Mouse (Mus musculus) thymus, postnatal 4 days (tissue): Measurements from ENCODE around the gene Zfp219.

Source experiments
- DNase-seq: peaks from one replicate; pipeline ENCODE4 v3.0.0; 2021

The Zfp219 gene

DNA sequence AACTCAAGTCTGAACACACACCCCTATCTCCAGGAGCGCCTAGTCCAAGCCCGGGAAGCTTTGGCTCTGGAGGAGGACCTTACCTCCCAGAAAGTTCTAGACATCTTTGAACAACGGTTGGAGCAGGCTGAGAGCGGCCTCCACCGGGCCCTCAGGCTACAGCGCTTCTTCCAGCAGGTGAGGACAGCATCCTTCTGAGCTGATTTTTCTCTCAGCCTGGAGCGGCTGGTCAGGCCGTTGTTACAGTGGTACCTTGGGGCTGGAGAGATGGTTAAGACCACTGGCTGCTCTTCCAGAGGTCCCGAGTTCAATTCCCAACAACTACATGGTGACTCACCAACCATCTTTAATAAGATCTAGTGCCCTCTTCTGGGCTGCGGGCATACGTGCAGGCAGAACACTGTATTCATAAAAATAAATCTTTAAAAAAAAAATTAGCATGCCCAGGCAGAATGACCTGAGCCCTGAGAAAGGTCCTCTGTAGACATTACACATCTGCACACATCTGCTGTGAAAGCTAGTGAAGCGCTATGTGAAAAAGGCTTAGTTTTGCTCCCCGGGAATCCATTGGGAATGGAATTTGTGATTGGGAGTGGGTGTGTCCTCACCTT, 24.2 kb downstream of the Zfp219 start:
- no peak for DNase-seq

DNA sequence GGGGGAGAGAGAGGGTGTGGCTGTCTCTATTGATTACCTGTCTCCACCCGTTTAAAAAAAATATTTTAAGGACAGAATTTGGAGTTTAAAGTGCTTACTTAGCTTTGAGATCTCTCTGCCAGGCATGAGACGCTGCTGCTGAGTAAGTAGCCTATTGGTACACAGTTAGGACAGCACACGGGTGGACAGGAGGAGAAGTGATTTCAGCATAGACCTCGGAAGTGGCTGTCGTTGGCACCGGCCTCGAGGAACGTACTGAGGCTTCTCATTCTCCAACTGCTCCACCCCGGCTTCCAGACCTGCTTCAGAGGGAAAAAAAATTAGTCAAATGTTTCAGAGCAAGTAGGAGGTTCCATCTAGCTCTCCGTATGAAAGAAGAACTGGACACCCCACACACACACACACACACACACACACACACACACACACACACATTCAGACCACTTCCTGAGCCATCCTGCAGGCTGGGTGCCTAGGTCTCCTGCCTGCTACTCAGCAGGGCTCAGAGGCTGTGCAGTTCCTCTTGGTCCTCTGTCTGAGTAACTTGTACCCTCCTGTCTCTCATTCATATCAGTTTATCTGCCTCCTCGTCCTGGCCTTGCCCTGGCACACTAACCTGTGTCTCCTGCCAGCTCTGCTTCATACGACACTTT, 25.2 kb downstream of the Zfp219 start:
- no peak for DNase-seq

DNA sequence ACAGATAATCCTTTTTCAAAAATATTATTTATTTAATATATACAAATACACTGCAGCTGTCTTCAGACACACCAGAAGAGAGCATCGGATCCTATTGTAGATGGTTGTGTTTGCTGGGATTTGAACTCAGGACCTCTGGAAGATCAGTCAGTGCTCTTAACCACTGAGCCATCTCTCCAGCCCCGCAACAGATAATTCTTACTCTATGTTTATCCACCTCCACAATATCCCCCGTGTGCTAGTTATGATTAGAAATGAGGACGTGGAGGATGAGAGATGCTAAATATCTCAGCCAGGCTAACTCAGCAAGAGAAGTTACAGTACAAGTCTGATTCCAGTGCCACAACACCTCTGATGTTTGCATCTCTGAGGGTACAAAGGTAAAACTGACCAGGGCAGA, 26.1 kb downstream of the Zfp219 start:
- DNase-seq, result no peak

DNA sequence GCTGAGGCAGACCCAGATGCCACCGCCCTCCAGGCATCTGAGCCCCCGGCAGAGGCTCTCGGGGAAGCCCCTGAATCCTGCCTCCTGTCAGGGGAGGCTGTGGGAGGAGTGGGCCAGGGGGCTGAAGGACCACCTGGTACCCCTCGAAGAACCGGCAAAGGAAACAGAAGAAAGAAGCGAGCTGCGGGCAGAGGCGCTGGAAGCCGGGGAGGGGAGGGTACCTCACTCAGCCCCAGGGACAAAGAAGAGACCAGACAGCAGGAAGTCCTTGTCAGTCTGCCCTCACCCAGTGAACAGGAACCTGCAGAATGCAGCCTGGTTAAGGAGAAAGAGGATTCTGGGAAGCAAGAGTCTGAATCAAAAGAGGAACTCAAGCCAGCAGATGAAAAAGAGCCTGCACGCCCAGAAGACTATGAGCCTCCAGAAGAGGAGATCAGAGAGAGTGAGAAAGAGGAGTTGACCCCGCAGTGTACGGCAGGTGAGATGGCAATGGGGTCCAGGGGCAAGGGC, 31.0 kb downstream of the Zfp219 start:
- peak; percentile 46 for DNase-seq

DNA sequence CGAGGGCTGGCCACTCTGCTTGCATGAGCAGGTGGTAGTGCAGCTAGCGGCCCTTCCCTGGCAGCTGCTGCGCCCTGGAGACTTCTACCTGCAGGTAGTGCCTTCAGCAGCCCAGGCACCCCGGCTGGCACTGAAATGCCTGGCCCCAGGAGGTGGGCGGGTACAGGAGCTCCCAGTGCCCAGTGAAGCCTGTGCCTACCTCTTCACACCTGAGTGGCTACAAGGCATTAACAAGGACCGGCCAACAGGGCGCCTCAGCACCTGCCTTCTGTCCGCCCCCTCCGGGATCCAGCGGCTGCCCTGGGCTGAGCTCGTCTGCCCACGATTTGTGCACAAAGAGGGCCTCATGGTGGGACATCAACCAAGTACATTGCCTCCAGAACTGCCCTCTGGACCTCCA, 31.8 kb downstream of the Zfp219 start:
- DNase-seq, result peak; percentile 32

DNA sequence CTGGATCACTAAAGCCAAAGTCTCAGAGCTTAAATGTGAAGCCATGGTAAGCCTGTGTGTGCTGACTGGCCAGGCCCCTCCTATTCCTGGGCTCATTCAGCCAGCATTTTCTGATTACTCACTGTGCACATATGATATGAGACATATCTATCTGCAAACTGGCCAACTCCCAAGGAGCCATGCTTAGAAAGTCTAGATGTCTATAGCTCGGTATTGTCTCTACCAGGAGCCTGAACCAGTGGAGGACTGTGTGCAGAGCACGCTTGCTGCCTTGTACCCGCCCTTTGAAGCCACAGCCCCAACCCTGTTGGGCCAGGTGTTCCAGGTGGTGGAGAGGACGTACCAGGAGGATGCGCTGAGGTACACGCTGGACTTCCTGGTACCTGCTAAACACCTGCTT, 33.4 kb downstream of the Zfp219 start:
- peak; percentile 13 for DNase-seq

DNA sequence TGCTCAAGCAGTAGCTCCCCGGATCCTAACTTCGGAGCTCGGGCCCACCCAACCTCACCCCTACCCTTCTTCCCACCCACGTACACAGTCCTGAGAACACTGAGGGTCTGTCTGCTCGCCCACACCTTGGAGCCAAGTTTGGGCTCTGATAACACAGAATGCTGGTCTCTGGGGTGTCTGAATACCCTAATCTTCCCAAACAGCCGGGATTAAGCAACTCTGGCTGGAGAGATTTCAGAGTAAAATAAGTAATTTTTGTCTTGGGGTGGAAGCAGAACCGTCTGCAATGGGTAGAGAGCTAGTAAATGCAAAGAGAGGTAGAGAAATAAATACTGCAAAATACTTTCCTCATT, 34.4 kb downstream of the Zfp219 start:
- no peak for DNase-seq

DNA sequence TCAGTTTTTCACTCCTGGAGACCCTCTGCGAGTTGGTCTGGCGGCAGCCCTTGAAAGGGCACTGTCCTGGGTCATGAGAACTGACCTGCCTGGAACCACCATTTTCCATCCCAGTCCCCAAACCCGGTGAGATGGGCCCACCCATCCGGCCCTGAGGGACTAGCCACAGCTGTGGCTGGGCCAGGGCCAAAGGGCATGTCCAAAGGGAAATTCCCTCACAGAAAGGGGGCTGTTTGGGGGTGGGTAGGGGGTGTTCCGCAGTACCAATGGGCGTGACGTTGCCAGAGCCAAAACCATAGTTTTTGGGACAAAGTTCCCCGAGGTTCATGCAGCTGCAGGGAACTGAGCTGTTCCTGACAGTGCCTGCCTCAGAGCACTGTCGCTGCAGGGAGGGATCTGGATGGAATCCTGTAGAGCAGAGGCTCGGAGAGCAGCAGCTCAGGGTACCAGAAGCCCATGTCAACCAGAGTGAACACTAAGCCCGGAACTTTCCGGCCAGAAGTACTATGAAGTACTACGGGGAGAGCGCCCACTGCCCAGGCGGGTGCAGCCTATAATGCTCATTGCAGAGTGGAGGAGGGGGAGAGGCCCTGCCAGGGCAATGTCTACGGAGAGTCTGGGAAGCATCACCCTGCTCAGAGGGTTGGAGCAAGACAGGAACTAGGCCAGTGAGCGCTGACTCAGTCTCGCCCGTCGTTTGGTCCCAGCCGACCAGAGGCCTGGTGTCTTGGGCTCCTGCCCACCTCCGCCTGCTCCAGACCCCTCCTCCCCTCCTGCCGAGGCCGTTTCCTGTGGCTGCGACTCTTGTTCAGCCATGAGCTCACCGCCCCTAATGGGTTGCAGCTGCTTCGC, 35.0 kb downstream of the Zfp219 start:
- DNase-seq, result peak; percentile 55

DNA sequence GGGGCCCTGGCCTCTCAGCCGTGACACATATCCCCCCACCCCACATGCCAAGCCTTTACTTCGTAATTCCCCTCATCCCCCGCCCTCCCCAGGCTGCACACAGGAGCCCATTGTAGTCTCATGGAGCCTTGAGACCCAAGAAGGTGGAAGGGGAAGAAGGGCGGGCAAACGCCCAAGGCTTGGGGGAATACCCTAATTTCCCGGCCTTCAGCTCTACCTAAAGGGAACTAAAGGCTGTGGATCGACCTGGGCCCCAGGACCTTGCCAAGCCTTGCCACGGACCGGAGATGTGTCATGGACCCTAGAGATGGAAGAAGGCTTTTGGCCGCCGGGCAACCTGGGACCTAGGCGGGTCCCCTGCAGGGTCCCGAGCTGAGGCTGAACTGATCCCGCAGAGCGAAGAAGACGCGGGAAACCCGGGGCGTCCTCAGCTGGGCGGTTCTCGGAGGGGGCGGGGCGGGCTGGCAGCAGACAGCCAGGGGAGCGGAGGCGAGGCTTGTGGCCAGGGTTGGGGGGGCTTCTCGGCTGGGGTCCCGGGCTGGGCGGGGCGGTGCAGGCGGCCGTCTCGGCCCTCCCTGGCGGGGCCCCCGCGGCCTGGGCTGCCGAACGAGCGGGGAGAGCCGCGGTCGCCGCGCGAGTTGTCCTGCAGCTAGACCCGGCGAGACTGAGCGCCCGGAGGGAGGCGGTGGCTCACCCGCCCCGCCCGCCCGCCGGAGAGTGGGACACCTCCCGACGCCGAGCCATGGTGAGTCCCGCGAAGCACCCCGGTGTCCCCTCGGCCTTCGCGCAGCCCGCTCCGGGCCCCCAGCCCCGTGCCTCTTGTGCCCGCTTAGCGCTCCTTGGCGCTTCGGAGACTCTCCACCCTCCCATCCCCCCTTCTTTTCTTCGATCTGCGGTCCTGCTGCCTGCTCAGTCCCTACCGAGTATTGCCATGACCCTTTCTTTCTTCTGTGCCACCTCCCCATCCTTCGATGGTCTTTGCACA, 36.0 kb downstream of the Zfp219 start, which contains the start of gene Arhgef40:
TSS of gene Arhgef40 (plus strand) at position 473 of the 985 bp plus-strand sequence.
- DNase-seq, result peak; percentile 83

DNA sequence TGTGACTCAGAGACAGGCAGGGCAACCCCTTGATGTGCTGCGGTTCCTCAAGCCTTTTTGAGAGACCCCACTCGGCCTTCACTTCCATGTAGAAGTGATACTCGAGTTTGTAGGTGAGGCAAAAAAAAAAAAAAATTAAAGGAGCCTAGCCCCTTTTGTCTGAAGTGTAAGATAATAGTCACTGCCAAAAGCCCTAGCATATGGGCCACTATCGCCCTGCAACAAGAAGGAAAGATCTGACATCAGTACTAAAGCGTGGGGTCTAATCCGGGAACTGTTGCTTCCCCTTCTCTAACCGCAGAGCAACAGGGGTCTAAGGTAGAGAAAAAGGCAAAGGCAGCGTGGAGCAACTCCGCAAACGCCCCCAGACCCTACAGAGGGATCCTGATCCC, 36.7 kb downstream of the Zfp219 start:
- no peak for DNase-seq

DNA sequence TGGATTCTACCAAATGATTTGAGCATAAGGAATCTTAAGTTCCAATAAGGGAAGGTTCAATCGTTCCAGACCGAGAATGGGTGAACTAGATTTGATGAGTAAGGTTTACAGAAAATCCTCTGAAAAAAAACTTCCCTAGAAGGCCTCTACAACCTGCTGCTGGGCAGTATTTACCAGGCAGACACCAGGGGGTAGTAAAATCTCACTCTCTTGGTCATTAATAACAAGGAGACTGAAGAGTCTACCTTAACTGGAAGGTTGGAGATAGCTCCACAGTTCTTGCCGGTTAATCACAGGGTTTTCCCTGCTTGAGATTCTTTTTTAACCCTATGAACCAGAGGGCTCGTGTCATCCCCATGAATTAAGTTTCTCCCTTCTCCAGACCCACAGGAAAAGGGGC, 37.3 kb downstream of the Zfp219 start:
- no peak for DNase-seq

DNA sequence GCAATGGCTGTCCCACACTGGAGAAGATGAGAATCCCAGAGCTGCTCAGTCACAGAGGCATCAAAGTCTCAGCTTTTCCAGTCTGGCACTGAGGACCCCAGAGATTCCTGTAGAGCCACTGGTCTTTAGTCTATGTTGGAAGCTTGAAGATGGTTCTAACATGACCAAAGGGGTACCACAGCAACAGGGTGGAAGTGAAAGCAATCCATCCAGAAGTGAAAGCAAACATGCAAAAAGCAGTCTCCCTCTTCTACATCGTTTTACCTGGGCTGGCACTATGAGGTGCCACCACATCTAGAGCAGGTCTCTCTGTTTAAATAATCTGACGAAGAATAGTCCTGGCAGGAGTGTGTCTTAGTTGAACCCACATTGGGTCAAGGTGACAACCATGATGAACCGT, 41.3 kb downstream of the Zfp219 start:
- no peak for DNase-seq

DNA sequence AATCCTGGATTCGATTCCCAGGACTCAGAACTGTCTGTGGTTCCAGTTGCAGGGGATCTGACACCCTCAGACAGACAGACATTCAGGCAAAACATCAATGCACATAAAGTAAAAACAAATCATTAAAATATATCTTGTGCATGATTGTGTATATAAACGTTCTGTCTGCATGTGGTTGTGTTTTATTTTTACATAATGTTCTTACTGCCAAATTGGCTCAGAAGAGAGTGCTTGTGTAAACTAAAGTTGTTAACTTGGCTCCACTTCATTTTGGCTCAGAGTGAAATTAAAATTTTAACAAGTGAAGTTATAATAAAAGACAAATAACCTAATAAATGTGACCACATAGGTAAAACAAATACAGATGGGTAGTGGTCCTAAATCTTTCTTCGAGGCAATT, 53.1 kb downstream of the Zfp219 start:
- no peak for DNase-seq

DNA sequence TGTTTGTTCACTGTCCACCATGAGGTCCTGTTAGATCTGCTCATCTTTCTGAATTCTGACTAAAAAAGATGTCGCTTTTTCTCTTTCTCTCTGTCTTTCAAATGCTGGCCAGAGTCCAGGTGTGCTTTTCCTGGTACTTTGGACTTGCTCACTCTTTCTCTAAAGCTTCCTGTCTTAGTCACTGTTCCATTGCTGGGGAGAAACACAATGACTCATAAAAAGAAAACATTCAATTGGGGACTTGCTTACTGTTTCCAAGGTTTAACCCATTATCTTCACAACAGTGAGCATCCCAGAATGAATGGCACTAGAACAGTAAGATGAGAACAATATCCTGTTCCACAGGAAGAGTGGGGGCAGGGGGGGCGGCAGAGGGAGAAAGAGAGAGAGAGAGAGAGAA, 60.2 kb downstream of the Zfp219 start:
- no peak for DNase-seq
